Mouse (Mus musculus) cerebellum, postnatal 10 days (tissue): Measurements from ENCODE around the gene Il1rl1.

Experiments
- DNase-seq, 2 experiments: peaks; one replicate each; pipeline ENCODE4 v3.0.0; 2021; ENCODE audit warnings: mixed read lengths in 2 of 2

Gene Il1rl1

GRCm38 (mm10) chr1:40439504-40439903, 10.1 kb downstream of the Il1rl1 start:
- DNase-seq = no peak

DNA sequence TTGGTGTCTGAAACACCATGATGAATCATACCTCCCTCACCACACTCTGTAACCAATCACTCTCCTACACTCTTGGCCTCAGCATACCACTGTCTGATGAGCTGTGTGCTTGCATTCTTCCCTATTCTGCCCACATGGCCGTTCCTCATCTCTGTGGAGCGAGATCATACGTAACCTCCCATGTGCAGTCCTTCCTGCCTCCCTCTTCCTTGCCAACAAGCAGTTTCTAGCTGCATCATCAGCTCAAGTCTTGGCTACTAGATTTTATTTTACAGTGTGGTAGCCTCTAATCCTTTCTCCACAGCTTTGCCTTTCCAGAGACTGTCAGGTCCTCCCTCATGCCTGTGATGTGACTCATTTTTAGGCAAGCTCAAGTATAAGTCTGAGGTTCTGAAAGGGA, 15.4 kb downstream of the Il1rl1 start:
- DNase-seq = no peak

DNA sequence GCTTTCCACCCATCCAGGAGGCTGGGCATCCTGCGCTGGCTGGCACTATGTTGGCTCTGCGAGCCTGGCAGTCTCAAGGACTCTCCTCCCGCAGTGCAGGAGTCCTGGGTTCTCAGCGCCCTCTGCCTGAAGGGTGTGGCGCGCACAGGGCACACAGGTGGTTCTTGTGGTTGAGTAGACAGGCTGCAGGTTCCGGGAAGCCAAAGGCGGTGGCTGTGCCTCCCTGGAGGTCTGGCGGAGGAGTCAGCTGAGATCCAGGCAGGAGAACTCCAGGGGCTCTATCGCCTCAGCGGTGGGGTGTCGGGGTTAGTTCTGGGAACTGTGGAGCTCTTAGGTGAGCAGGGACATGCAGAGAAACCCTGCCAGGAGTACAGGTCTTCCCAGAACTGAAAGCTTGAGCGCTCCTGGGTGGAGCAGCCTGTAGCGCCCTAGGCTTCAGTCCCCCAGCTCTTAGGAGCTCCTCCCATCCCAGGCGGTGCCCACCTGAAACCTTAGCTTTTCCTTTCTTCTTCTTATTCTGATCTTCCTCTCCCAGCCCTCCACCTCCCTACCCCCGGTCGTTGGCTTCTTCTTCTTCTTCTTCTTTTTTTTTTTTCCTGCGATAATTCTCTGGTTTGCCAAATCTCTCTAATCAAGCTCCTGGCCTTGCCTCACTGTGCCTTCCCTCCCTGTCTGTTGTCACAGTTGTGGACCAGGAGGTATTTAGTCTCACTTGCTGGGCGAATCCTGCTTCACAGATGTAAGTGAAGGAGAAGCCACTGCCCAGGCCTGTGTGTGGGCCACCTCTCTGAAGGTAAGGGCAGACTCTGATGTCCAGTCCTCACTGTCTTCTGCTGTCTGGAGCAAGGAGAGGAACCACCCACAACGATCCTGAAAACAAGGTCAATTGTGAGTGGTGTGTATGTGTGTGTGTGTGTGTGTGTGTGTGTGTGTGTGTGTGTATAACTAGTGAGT, 36.4 kb downstream of the Il1rl1 start, which contains the start of gene Il18r1:
Il18r1 (plus strand) TSS at position 76 of the 954 bp plus-strand sequence.
- peak in 1 of 2 experiments; percentile 13 for DNase-seq

GRCm38 (mm10) chr1:40467306-40467705, 37.9 kb downstream of the Il1rl1 start:
- DNase-seq = no peak

GRCm38 (mm10) chr1:40468805-40469204, 39.4 kb downstream of the Il1rl1 start:
- no peak for DNase-seq

DNA sequence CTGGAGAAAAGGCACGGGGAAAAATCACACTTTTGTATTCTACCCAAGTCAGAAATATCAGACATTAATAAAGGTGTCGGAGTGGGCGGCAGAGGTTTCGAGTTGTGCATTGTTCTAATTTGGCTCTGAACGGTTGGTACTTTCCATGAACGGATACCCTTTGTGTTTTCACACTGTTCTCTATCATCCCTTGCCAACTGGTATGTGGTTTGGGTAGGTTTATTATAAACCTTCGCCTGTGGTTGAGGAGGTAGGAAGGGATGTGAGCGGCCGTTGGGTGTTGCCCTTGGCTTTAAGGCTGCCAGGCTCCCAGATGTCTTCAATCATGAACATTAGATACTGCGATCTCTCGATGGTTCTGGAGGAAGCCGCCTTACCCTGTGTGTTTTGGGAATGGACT, 40.5 kb downstream of the Il1rl1 start:
- DNase-seq = no peak

- DNase-seq = no peak
These were observed 43.0 kb downstream of the Il1rl1 start for GRCm38 (mm10) chr1:40472401-40472800.

- no peak for DNase-seq
These were observed 44.3 kb downstream of the Il1rl1 start for GRCm38 (mm10) chr1:40473640-40474039.

DNA sequence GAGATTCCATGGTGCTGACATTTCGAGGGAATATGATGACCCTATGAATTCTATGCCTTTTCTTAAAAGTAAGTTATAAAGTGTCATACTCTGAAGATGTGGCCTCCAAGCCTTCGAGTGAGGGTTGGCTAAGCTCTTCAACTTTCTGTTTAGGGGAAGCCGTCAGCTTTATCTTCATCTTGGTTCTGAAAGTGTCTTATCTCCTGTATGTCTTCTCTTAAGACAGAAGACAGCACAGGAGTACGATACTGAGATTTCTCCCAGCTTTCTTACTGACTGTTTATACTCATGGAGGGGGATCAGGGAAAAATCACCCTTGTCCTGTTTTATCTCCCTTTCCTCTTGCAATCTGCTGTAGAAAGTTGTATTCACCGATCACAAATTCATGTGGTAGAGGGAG, 45.0 kb downstream of the Il1rl1 start:
- DNase-seq = no peak

DNA sequence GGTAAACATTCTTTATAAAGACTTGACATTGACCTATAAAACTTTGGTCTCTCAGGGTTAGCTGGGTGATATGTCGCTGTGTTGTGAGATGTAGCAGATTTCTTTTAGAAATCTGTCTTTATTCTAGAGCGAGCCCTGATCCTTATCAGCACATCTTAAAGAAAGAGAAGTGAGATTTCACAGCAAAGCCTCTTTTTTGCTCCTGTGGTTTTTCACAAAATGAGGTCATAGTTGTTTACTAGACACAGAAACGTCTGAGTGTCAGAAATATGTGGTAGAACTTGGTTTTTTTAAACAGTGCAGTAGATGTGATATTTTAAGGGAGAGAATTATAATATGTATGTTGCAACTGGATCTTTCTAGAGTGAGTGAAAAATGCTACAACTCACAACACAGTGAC, 46.3 kb downstream of the Il1rl1 start:
- no peak for DNase-seq

DNA sequence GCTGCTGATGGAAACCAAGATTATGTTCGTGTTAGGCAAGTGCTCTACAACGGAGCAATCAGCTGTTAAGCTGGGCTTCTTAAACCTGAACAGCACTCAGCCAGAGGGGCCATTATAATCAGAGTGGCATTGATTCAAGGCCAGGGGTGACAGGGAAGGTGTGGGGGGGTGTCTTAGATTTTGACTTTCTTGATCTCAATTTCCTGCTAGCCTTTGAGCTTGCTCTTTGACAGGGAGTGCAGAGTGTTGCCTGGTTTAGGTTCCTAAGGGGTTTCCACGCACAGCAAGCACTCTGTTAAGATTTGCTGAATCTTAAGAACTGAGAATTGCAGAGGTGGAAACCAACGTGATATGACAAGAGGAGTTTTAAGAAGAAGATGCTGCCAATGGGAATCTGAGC, 47.4 kb downstream of the Il1rl1 start:
- DNase-seq = no peak

GRCm38 (mm10) chr1:40479505-40479923, 50.1 kb downstream of the Il1rl1 start:
- DNase-seq = no peak

DNA sequence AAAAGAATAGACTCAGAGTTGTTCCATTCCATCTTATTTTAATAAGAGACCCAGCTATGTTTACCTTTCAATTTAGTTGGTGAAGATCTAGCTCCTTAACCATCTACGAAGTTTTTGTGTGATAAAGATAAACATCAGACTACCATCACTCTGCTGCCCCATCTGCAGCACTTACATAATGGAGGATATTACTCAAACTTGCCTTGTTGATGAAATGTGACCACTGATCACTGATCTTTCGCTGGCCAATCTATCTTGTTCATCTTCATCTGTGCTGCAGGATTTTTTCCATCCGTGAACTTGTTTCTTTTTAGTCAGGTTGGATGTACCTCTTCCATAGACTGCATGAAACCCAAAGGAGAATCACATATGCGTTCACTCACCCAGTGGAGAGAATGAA, 65.2 kb downstream of the Il1rl1 start:
- DNase-seq = no peak

DNA sequence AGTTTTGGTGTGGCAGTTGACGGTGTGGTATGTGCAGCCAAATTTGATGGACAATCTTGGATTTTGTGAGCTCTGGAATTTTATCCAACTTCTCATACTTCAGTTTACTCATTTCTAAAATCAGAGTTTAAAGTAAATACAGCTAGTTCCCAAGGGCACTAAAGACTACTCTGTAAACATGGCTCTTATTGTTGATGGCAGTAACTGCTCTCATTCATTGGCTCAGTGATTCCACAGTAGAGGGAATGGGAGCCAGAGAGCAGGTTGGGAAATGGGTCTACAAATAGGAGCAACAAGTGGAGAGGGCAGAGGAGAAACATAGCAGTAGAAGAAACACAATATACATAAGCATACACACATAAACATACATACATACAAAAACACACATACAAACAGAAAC, 70.3 kb downstream of the Il1rl1 start:
- DNase-seq = no peak

GRCm38 (mm10) chr1:40501126-40501525, 71.8 kb downstream of the Il1rl1 start:
- DNase-seq = no peak

DNA sequence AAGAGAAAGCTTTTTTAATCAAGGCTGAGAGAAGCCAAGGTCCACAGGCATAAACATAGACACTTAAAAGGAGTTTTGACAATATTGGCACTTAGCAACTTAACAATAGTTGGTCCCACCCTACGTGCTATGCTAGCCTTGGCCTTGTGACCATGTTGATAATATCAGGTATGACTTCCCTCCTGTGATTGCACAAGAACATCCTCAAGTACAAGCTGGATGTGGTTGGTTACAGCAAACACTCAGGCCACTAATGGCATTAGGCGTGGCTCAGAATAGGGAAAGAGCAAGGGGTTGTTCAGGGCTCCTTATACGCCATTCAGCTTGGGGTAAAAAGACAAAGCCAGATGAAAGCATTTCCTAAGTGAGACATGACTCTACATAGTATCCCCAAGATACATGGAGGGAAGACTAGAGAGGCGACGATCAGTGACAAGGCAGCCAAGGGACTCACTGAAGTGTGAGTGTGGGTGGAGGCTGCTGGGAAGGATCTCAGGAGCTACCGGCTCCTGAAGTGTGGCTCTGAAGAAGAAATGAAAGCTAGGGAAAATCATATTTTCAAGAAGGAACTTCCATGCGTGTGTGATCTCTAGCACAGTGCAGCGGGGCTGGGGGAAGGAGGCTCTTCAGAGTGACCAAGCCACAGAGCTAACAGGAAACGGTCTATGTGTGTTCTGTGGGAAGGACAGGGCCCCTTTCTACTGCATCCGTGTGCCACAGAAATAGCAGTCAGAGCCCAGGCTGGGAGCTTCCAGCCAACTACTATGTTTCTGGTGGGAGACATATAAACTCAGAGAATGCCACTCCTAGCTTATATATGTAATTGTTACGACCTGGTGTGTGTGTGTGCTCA, 72.4 kb downstream of the Il1rl1 start:
- no peak for DNase-seq

- DNase-seq = no peak
These were observed 75.2 kb downstream of the Il1rl1 start for GRCm38 (mm10) chr1:40504548-40504947.
